Mouse (Mus musculus) embryonic facial prominence, embryonic 12.5 days (tissue): Measurements from ENCODE around the gene Car8. TPM values are rescaled to one million over a fixed set of nuclear protein-coding genes. Genes with fewer than 3 reads are reported as not detected.
"Not testable (repeated sequence)": the region's sequence is repeated elsewhere in the genome, so short reads cannot be mapped to it uniquely, and the experiment has no call there.

Experiments
- ATAC-seq: fragments of 200-750 bp; cut with Nextera tagmentation; 2 replicates; pipeline ENCODE4 v1.8.0; 2017; ENCODE audit not compliant: insufficient number of reproducible peaks, insufficient read depth, low FRiP score, low TSS enrichment
- H3K27ac ChIP-seq: fragments of 300-500 bp; sonication (generic); 2 replicates; pipeline ENCODE4 v1.5.1; 2016; ENCODE audit warnings: mild to moderate bottlenecking
- H3K27me3 ChIP-seq: fragments of 300-500 bp; sonication (generic); 2 replicates; pipeline ENCODE4 v1.6.1; 2016; ENCODE audit warnings: mild to moderate bottlenecking, moderate library complexity
- H3K36me3 ChIP-seq: fragments of 300-500 bp; sonication (generic); 2 replicates; pipeline ENCODE4 v1.6.1; 2016; ENCODE audit warnings: mild to moderate bottlenecking
- H3K4me1 ChIP-seq: fragments of 300-500 bp; sonication (generic); 2 replicates; pipeline ENCODE4 v1.6.1; 2016
- H3K4me2 ChIP-seq: fragments of 300-500 bp; sonication (generic); replicated peaks from 2 replicates; pipeline ENCODE4 v1.6.1; 2016; ENCODE audit warnings: mild to moderate bottlenecking, moderate library complexity
- H3K4me3 ChIP-seq: fragments of 300-500 bp; sonication (generic); 2 replicates; pipeline ENCODE4 v1.5.1; 2016; ENCODE audit warnings: mild to moderate bottlenecking
- H3K9ac ChIP-seq: fragments of 300-500 bp; sonication (generic); 2 replicates; pipeline ENCODE4 v1.6.1; 2016; ENCODE audit warnings: mild to moderate bottlenecking, moderate library complexity
- H3K9me3 ChIP-seq: fragments of 300-500 bp; sonication (generic); 2 replicates; pipeline ENCODE4 v1.6.1; 2016; ENCODE audit warnings: mild to moderate bottlenecking, moderate library complexity
- WGBS: fragments of 180-500 bp; shearing (Covaris S2); methylation state at CpG from one replicate; pipeline ENCODE4 v1.1.7; 2016; 5-methylcytosine and 5-hydroxymethylcytosine counted together
- polyA plus RNA-seq: library from polyadenylated mRNA; unstranded; fragments of >200 nt; fragmentation: Nextera tagmentation; extraction: Ambion mirVana; gene quantifications from 2 replicates; pipeline ENCODE4 v1.2.1, GENCODE M21; 2016

Car8 gene
- polyA plus RNA-seq, 1 experiment from 2014 or later, result 3.3 TPM

DNA sequence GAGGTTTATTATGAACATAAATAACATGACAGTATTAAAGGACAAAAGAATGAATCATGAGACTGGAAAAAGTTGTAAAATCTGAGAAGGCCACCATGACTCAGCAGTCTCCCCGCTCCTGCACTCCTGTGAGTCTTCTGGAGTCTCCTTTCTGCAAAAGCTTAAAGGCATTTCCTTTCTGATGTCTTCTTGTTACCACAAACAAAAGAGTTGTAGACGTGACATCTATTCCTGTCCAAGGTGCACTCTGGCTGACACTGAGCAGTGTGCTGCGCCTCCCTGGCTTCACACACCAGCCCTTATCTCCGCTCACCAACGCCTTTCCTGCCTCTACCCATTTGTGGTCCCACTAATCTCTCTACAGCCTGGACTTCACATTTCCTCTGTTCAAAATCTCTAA, 38.8 kb downstream of the Car8 start:
- H3K4me2 ChIP-seq, result no peak overlapping the region
- WGBS, result 68% methylated on average over 5 of the region's 5 CpGs
- H3K4me1 ChIP-seq, result no peaks in the 10 kb centered on the region
- H3K4me3 ChIP-seq, result no peak overlapping the region
- no peak for ATAC-seq
- H3K36me3 ChIP-seq, result no peaks in the 10 kb centered on the region
- H3K9me3 ChIP-seq, result no peaks in the 10 kb centered on the region
- H3K27ac ChIP-seq, result no peak overlapping the region
- H3K9ac ChIP-seq, result no peak overlapping the region
- H3K27me3 ChIP-seq, result no peaks in the 10 kb centered on the region

DNA sequence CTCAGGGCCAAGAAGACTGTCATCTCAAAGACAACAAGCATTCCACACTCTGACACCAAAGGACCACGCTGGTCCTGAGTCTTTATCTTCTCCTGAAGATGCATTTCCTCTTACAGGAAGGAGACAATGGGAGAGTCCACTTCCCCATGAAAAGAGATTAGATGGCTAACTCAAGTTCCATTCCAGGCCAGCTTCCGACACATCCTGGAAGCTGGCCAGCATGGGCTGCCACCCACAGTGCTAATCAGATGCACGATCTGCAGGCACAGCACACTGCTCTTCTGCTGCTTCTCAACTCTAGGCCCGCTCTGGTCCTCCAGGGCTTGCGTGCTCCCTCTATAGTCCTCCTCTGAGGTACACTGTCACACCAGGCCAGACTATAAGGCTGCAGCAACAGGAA, 40.8 kb downstream of the Car8 start:
- ATAC-seq, result no peak
- 73% methylated on average over 5 of the region's 5 CpGs for WGBS
- no peak overlapping the region for H3K4me3 ChIP-seq

DNA sequence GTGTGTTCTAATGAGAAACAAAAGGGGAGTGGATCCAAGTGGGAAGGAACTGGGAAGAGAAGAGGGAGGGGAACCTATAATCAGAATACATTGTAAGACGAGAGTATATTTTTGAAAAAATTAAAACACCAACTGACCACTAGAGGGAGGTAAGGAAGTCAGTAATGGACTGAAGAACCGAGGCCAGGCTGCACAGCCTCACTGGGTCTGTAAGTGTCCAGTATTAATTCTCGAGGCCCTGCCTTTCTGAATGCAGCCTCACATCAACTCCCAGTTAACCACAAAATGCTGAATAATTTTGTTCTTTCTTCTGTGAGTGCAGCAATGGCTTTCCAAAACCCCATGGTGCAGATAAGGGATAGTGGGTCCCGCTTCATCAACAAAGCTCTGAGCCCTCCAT, 48.4 kb downstream of the Car8 start:
- 70% methylated on average over 4 of the region's 4 CpGs for WGBS
- Histone ChIP-seq H3K9me3 (no peaks in the 10 kb centered on the region), H3K4me3 (no peak overlapping the region), H3K36me3 (no peaks in the 10 kb centered on the region), H3K4me2 (no peak overlapping the region), H3K9ac (no peak overlapping the region), H3K4me1 (no peaks in the 10 kb centered on the region), H3K27me3 (no peaks in the 10 kb centered on the region), H3K27ac (no peak overlapping the region)
- ATAC-seq, result no peak

More for the DNA sequence above, 40.8 kb downstream of the Car8 start:
- Histone ChIP-seq H3K4me2 (no peak overlapping the region), H3K9ac (no peak overlapping the region), H3K9me3 (no peaks in the 10 kb centered on the region), H3K27ac (no peak overlapping the region), H3K27me3 (no peaks in the 10 kb centered on the region), H3K36me3 (no peaks in the 10 kb centered on the region), H3K4me1 (no peaks in the 10 kb centered on the region)

DNA sequence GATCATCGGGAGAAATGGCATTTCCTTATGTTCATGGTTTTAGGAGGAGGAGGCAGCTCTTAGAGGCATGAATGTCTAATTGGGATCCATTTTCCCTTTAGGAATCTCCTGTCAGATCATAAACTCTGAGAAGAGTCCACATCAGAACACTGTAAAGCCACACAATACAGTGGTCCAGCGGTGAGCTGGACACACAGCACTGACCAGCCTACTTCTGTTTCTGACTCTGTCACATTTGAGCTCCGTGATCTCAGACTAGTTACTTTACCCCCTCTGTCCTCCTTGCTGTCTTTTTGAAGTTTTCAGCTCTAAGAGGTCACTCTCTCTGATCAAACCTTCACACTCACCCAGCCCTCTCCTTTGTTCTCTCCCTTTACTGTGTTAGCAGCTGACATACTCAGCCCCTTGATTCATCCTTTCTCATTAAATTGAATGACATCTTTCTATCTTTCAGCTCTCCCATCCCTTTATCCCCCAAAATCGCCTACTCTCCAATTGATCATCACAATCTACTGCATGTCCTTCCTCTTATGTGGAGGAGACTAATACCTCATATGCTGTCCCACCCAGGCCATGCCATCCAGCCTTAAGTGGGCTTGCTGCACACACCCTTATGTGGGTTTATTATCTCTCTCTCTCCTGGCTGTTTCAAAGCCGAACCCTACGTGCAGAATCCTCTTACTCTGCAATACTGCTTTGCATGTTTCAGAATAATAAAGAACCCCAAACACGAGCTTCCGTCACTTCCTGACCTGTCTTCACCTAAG, 51.7 kb downstream of the Car8 start:
- Histone ChIP-seq H3K27ac (no peak overlapping the region), H3K4me1 (no peaks in the 10 kb centered on the region), H3K9ac (no peak overlapping the region), H3K4me3 (no peak overlapping the region), H3K9me3 (no peaks in the 10 kb centered on the region), H3K36me3 (no peaks in the 10 kb centered on the region), H3K27me3 (no peaks in the 10 kb centered on the region), H3K4me2 (no peak overlapping the region)
- ATAC-seq, result no peak
- 78% methylated on average over 8 of the region's 8 CpGs for WGBS

DNA sequence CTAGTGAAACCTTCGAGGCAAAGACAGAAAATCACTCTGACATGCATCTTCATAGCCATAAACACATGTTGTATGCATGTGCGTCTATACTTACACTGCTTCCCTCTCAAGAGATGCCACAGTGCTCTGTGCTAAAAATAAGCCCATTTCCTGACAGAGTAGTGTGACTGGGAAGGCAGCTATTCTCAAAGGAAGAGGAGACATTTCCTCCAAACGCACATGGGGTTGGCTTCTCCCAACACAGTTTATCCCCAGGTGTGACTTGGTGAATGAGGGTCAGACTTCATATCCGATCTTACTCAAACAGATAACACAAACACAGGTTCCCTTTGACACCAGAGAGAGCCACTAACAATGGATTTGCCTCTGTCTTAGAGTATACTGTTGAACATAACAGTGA, 58.3 kb downstream of the Car8 start:
- no peak overlapping the region for H3K4me2 ChIP-seq
- H3K4me1 ChIP-seq, result no peaks in the 10 kb centered on the region
- no peak overlapping the region for H3K4me3 ChIP-seq
- WGBS, result 78% methylated on average over 4 of the region's 4 CpGs
- H3K27me3 ChIP-seq, result no peaks in the 10 kb centered on the region
- H3K27ac ChIP-seq, result no peak overlapping the region
- H3K9me3 ChIP-seq, result no peaks in the 10 kb centered on the region
- H3K36me3 ChIP-seq, result no peaks in the 10 kb centered on the region
- no peak for ATAC-seq
- no peak overlapping the region for H3K9ac ChIP-seq

DNA sequence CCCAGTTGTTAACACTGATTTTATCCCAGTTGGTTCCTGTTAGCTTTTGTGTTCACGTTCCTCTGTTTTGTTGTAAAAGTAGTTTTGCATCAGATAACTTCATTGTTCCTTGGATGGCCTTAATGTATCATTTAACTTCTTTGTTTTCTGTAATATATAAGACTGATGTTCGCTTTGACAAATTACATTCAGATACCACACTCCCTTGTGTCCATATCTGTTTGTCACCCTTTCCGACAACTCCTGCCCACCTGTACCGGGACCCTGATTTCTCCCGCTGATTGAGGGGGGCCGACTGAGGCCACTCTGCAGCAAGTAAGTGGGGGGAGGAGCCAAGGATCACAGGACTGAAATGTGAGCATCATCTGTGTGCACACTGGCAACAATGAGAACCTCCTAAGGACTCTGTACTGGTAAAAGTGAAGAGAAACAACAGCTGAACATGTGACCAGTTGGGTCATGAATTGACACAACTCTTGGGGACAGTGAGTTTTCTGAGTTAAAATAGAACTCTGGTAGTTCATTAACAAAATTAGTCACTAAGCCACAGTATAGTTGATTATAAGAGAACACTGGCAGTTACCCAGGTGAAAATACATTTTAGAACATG, 84.1 kb downstream of the Car8 start:
- Histone ChIP-seq H3K36me3 (no peaks in the 10 kb centered on the region), H3K27me3 (no peaks in the 10 kb centered on the region), H3K4me1 (no peaks in the 10 kb centered on the region), H3K9me3 (no peaks in the 10 kb centered on the region), H3K27ac (no peak overlapping the region), H3K4me2 (no peak overlapping the region), H3K9ac (no peak overlapping the region), H3K4me3 (no peak overlapping the region)
- WGBS, result 75% methylated on average over 6 of the region's 6 CpGs
- ATAC-seq, result no peak

DNA sequence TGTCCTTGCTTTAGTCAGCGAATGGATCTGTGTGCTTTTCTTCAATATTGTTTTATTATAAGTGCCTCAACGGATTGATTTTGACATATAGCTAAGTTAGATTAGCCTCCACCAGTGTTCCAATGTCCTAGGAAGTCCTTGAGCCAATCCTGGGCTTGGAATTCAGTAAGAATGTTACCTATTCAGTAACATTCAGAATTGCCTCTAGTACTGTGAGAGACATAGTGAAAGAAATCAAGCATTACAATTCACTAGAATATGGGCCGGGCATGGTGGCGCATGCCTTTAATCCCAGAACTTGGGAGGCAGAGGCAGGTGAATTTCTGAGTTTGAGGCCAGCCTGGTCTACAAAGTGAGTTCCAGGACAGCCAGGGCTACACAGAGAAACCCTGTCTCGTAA, 84.9 kb downstream of the Car8 start:
- 87% methylated on average over 5 of the region's 5 CpGs for WGBS
- H3K27me3 ChIP-seq, result not testable (repeated sequence)

DNA sequence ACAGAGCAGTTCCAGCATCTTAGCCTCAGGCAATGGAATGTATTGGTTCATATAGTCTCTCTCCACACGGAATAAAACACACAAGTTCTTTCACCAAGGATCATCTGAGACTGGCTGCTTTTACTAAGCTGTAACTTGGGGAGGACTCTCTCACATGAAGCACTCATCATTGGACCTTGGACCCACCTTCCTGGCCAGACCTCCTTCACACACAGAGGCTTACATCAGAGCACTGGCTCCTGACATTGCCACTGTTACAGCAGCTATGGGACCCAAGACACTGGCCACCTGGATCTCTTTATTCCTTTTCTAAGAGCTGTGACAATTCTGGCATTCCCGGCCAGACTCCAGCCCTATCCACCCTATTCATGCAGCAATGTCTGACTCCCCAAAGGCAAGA, 101.4 kb downstream of the Car8 start:
- 69% methylated on average over 2 of the region's 2 CpGs for WGBS
- Histone ChIP-seq H3K4me3 (no peak overlapping the region), H3K36me3 (no peaks in the 10 kb centered on the region), H3K27me3 (no peaks in the 10 kb centered on the region), H3K27ac (no peak overlapping the region), H3K9ac (no peak overlapping the region), H3K4me1 (no peaks in the 10 kb centered on the region), H3K9me3 (no peaks in the 10 kb centered on the region), H3K4me2 (no peak overlapping the region)
- no peak for ATAC-seq

More for the DNA sequence above, 84.9 kb downstream of the Car8 start:
- not testable (repeated sequence) for H3K4me2 ChIP-seq, H3K9me3 ChIP-seq, ATAC-seq, H3K4me1 ChIP-seq, H3K4me3 ChIP-seq, H3K36me3 ChIP-seq, H3K27ac ChIP-seq, H3K9ac ChIP-seq

DNA sequence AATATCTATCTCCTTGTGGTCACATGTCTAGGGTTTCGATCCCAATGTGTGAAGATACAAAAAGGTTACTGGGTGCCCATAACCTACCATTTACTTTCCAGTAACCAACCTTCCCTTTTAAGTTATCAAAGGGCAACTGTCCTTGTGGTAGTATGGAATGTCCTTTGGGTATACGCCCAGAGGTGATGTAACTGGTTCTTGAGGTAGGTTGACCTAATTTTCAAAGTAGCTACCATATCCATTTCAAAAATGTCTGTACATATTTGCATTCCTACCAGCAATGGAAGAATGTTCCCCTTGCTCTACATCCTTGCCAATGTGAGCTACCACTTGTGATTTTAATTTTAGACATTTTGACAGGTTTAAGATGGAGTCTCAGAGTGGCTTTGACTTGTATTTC, 106.8 kb downstream of the Car8 start:
- 94% methylated on average over 2 of the region's 2 CpGs for WGBS
- no peak overlapping the region for H3K9ac ChIP-seq
- H3K9me3 ChIP-seq, result no peaks in the 10 kb centered on the region
- no peaks in the 10 kb centered on the region for H3K36me3 ChIP-seq
- H3K4me3 ChIP-seq, result no peak overlapping the region
- ATAC-seq, result no peak
- no peaks in the 10 kb centered on the region for H3K4me1 ChIP-seq
- H3K27ac ChIP-seq, result no peak overlapping the region
- no peak overlapping the region for H3K4me2 ChIP-seq
- H3K27me3 ChIP-seq, result no peaks in the 10 kb centered on the region

DNA sequence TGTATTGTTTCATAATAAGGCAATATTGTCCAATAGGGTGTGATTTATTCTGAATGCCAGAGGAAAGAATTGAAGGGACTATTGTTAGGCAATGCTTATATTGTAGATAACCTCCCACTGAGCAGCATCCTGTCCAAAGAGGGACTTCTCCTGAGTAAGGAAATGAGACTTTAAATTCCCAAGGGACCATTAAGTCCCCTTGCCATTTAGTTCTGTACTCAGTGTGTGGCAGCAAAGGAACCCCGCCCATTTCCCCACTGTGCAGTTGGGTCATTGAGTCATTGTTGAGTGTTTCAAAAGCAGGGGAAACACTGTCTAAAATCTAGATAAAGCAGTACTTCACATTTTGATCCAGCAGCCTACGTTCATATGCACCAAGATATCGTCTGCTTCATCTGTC, 125.3 kb downstream of the Car8 start:
- 86% methylated on average over 3 of the region's 3 CpGs for WGBS
- Histone ChIP-seq H3K4me2 (no peak overlapping the region), H3K36me3 (no peaks in the 10 kb centered on the region), H3K27ac (no peak overlapping the region), H3K4me3 (no peak overlapping the region), H3K4me1 (no peaks in the 10 kb centered on the region), H3K9ac (no peak overlapping the region), H3K9me3 (no peaks in the 10 kb centered on the region), H3K27me3 (no peaks in the 10 kb centered on the region)
- no peak for ATAC-seq

DNA sequence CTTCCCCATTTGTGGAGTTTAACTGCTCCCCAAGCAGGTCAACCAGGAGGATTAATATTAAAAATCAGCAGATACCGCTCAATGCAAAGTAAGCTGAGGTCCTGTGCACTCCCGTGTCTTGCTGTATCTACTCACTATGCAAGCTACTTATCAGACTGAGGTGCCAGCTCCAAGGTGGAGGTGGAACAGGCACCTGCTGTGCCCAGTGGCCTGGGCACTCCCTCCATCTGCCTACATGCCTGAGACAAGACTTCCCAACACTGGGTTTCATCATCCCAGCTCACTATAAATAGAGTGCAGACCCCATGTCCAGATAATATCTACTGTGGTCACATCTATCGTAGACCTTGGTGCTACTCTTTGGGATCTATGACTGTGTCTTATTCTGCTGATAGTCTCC, 127.0 kb downstream of the Car8 start:
- H3K9me3 ChIP-seq, result no peaks in the 10 kb centered on the region
- H3K27me3 ChIP-seq, result no peaks in the 10 kb centered on the region
- no peak overlapping the region for H3K4me2 ChIP-seq
- 86% methylated on average over 3 of the region's 3 CpGs for WGBS
- H3K4me3 ChIP-seq, result no peak overlapping the region
- no peak overlapping the region for H3K9ac ChIP-seq
- no peak for ATAC-seq
- no peak overlapping the region for H3K27ac ChIP-seq
- no peaks in the 10 kb centered on the region for H3K4me1 ChIP-seq
- H3K36me3 ChIP-seq, result no peaks in the 10 kb centered on the region

DNA sequence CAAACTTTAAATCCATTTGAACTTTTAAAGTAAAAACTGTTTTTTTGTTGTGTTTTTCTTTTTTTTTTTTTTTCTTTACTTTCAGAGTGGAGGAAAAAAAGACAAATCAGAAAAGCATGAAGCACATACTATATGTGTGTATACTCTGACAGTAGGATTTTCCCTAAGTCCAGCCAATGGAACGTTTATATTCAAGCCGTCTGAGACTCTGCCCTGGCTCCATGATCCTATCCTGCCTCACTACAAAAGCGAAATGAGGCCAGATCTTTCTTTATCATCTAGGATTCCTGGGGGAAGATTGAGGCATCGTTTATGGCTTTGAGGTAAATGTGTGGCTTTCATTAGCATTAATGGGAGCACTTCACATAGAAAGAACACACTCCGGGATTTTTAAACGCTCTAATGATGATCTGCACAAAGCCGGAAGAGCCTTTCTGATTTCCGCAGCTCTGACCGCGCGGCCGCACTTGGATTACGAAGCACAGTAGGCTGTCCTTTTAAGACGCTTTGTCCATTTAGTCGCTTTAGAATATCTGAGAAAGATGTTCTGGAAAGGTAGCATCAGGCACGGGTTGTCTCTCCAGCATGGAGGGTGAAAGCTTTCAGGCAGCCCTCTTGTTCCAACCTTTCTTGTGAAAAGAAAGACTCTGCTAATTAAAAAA, 128.8 kb downstream of the Car8 start:
- Histone ChIP-seq H3K36me3 (no peaks in the 10 kb centered on the region), H3K27me3 (no peaks in the 10 kb centered on the region), H3K4me3 (no peak overlapping the region), H3K9ac (no peak overlapping the region), H3K9me3 (no peaks in the 10 kb centered on the region), H3K4me2 (no peak overlapping the region), H3K27ac (no peak overlapping the region), H3K4me1 (no peaks in the 10 kb centered on the region)
- WGBS, result 82% methylated on average over 16 of the region's 16 CpGs
- no peak for ATAC-seq
